Mouse (Mus musculus): ENCODE results near the gene Tmem54.
A peak's percentile ranks its signal among the peaks of the same experiment; 100 is the strongest.

Tmem54 gene

GRCm38 (mm10) chr4:129105356-129105755, at the start of gene Tmem54:
Gene Tmem54 (plus strand): TSS chr4:129105548.
- peak within 1 kb of the TSS; percentile 74 for H3K4me3 ChIP-seq (replicated peaks; ENCODE audit: low read length)
- H3K27me3 ChIP-seq (ENCODE audit: insufficient read depth, low read length) = peaks cover 75% of the 10 kb centered on the region
- peaks cover 46% of the 10 kb centered on the region for H3K4me1 ChIP-seq (replicated peaks; ENCODE audit: low read depth, low read length)
- no peak for TF ChIP-seq POU5F1 (IDR thresholded peaks at IDR 0.05; ENCODE audit: borderline replicate concordance, low read length)
- H3K9me3 ChIP-seq (ENCODE audit: low read length) = no peaks in the 10 kb centered on the region
- no peaks in the 10 kb centered on the region for H3K36me3 ChIP-seq (ENCODE audit: insufficient read depth, low read length)

GRCm38 (mm10) chr4:129055562-129055961, 49.8 kb upstream of the Tmem54 start:
- TF ChIP-seq POU5F1 (IDR thresholded peaks at IDR 0.05; ENCODE audit: borderline replicate concordance, low read length) = no peak
- no peak for TF ChIP-seq NANOG (IDR thresholded peaks at IDR 0.05; ENCODE audit: borderline replicate concordance, low read length)
- TF ChIP-seq CTCF (conservative IDR thresholded peaks at IDR 0.05; ENCODE audit: low read length) = no peak
- H3K27me3 ChIP-seq (ENCODE audit: insufficient read depth, low read length) = peaks cover 2% of the 10 kb centered on the region; the same call in 1 of the 2 replicates
- H3K4me3 ChIP-seq (replicated peaks; ENCODE audit: low read length) = no peak overlapping the region
- peaks cover 26% of the 10 kb centered on the region for H3K9me3 ChIP-seq (ENCODE audit: low read length)
- peaks cover 39% of the 10 kb centered on the region for H3K36me3 ChIP-seq (ENCODE audit: insufficient read depth, low read length)
- peaks cover 44% of the 10 kb centered on the region for H3K4me1 ChIP-seq (replicated peaks; ENCODE audit: low read depth, low read length)

GRCm38 (mm10) chr4:129057533-129058206, 47.7 kb upstream of the Tmem54 start:
- no peak for TF ChIP-seq NANOG (IDR thresholded peaks at IDR 0.05; ENCODE audit: borderline replicate concordance, low read length)
- TF ChIP-seq POU5F1 (IDR thresholded peaks at IDR 0.05; ENCODE audit: borderline replicate concordance, low read length) = no peak
- no peak for TF ChIP-seq CTCF (conservative IDR thresholded peaks at IDR 0.05; ENCODE audit: low read length)
- H3K27me3 ChIP-seq (ENCODE audit: insufficient read depth, low read length) = no peaks in the 10 kb centered on the region
- peaks cover 47% of the 10 kb centered on the region for H3K4me1 ChIP-seq (replicated peaks; ENCODE audit: low read depth, low read length)

GRCm38 (mm10) chr4:129058207-129059092, 46.9 kb upstream of the Tmem54 start, which contains the start of gene Rnf19b:
Gene Rnf19b (plus strand): TSS chr4:129058271.
- TF ChIP-seq CTCF (conservative IDR thresholded peaks at IDR 0.05; ENCODE audit: low read length) = no peak
- no peak for TF ChIP-seq NANOG (IDR thresholded peaks at IDR 0.05; ENCODE audit: borderline replicate concordance, low read length)
- TF ChIP-seq POU5F1 (IDR thresholded peaks at IDR 0.05; ENCODE audit: borderline replicate concordance, low read length) = no peak

More at GRCm38 (mm10) chr4:129057533-129058206, 47.7 kb upstream of the Tmem54 start:
- Histone ChIP-seq H3K9me3 (ENCODE audit: low read length) (peaks cover 24% of the 10 kb centered on the region), H3K36me3 (ENCODE audit: insufficient read depth, low read length) (peaks cover 42% of the 10 kb centered on the region), H3K4me3 (replicated peaks; ENCODE audit: low read length) (peak overlapping the region; percentile 93)

GRCm38 (mm10) chr4:129059125-129059551, 46.2 kb upstream of the Tmem54 start:
- no peak for TF ChIP-seq POU5F1 (IDR thresholded peaks at IDR 0.05; ENCODE audit: borderline replicate concordance, low read length)
- peaks cover 32% of the 10 kb centered on the region for H3K36me3 ChIP-seq (ENCODE audit: insufficient read depth, low read length)

More at GRCm38 (mm10) chr4:129058207-129059092, 46.9 kb upstream of the Tmem54 start, which contains the start of gene Rnf19b:
- Histone ChIP-seq H3K4me3 (replicated peaks; ENCODE audit: low read length) (peak within 1 kb of the TSS; percentile 93), H3K27me3 (ENCODE audit: insufficient read depth, low read length) (no peaks in the 10 kb centered on the region), H3K36me3 (ENCODE audit: insufficient read depth, low read length) (peaks cover 38% of the 10 kb centered on the region), H3K4me1 (replicated peaks; ENCODE audit: low read depth, low read length) (peaks cover 52% of the 10 kb centered on the region), H3K9me3 (ENCODE audit: low read length) (peaks cover 16% of the 10 kb centered on the region)

GRCm38 (mm10) chr4:129059922-129060321, 45.4 kb upstream of the Tmem54 start:
- Histone ChIP-seq H3K4me1 (replicated peaks; ENCODE audit: low read depth, low read length) (peaks cover 55% of the 10 kb centered on the region), H3K9me3 (ENCODE audit: low read length) (peaks cover 1% of the 10 kb centered on the region), H3K36me3 (ENCODE audit: insufficient read depth, low read length) (peaks cover 24% of the 10 kb centered on the region), H3K27me3 (ENCODE audit: insufficient read depth, low read length) (no peaks in the 10 kb centered on the region), H3K4me3 (replicated peaks; ENCODE audit: low read length) (peak overlapping the region; percentile 93; the same call in 1 of the 2 replicates)
- no peak for TF ChIP-seq POU5F1 (IDR thresholded peaks at IDR 0.05; ENCODE audit: borderline replicate concordance, low read length)
- TF ChIP-seq CTCF (conservative IDR thresholded peaks at IDR 0.05; ENCODE audit: low read length) = no peak
- no peak for TF ChIP-seq NANOG (IDR thresholded peaks at IDR 0.05; ENCODE audit: borderline replicate concordance, low read length)

More at GRCm38 (mm10) chr4:129059125-129059551, 46.2 kb upstream of the Tmem54 start:
- Histone ChIP-seq H3K9me3 (ENCODE audit: low read length) (peaks cover 9% of the 10 kb centered on the region), H3K4me1 (replicated peaks; ENCODE audit: low read depth, low read length) (peaks cover 52% of the 10 kb centered on the region), H3K27me3 (ENCODE audit: insufficient read depth, low read length) (no peaks in the 10 kb centered on the region), H3K4me3 (replicated peaks; ENCODE audit: low read length) (peak overlapping the region; percentile 93)

GRCm38 (mm10) chr4:129061486-129061885, 43.9 kb upstream of the Tmem54 start:
- peaks cover 11% of the 10 kb centered on the region for H3K36me3 ChIP-seq (ENCODE audit: insufficient read depth, low read length)
- H3K9me3 ChIP-seq (ENCODE audit: low read length) = no peaks in the 10 kb centered on the region
- H3K4me3 ChIP-seq (replicated peaks; ENCODE audit: low read length) = no peak overlapping the region
- no peaks in the 10 kb centered on the region for H3K27me3 ChIP-seq (ENCODE audit: insufficient read depth, low read length)
- TF ChIP-seq NANOG (IDR thresholded peaks at IDR 0.05; ENCODE audit: borderline replicate concordance, low read length) (no peak; the same call in 1 of the 2 replicates), CTCF (conservative IDR thresholded peaks at IDR 0.05; ENCODE audit: low read length) (no peak), POU5F1 (IDR thresholded peaks at IDR 0.05; ENCODE audit: borderline replicate concordance, low read length) (no peak)
- H3K4me1 ChIP-seq (replicated peaks; ENCODE audit: low read depth, low read length) = peaks cover 61% of the 10 kb centered on the region

Measured in E14TG2a.4 (cell line).